Mouse (Mus musculus) lung, postnatal 0 days (tissue): ENCODE results near the gene Nup37.

Source experiments
- CTCF ChIP-seq: IDR thresholded peaks from 2 replicates; pipeline ENCODE4 v1.5.1; 2016; ENCODE audit warnings: antibody characterized with exemption, mild to moderate bottlenecking
- EP300 ChIP-seq: IDR thresholded peaks from 2 replicates; pipeline ENCODE4 v1.6.1; 2016; ENCODE audit warnings: antibody characterized with exemption, mild to moderate bottlenecking, control low read depth

DNA sequence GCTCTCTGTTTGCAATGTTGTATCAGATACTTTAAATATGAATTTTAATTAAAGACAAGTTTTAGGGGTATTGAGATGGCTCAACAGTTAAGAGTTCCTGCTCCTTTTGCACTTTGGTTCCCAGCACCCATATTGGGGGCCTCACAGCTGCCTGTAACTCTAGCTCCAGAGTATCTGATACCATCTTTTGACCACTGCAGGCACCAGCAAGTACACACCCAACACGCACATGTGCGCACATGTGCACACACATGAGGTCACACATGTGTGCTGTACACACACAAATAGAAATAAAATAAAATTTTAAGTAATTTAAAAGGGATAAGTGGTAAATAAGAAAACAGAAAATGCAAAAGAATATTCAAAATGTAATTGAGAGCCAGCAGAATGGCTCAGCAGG is 81.2 kb downstream of the Nup37 start:
- no peak for TF ChIP-seq CTCF
- no peak for TF ChIP-seq EP300
